Mouse (Mus musculus): ENCODE measurements around the gene Selenow.
A peak's percentile ranks its signal among the peaks of the same experiment; 100 is the strongest.

Gene Selenow

GRCm38 (mm10) chr7:15922220-15922773 lies at the start of gene Selenow:
Gene Selenow, minus strand, starts transcription at chr7:15922402.
- peak; percentile 95 for DNase-seq (ENCODE audit: extremely low spot score, low spot score)

- no peak for DNase-seq (ENCODE audit: extremely low spot score, low spot score)
Measured at GRCm38 (mm10) chr7:15969674-15970073, 47.5 kb upstream of the Selenow start.

GRCm38 (mm10) chr7:15968322-15968721 lies 46.1 kb upstream of the Selenow start:
- no peak for DNase-seq (ENCODE audit: extremely low spot score, low spot score)

- DNase-seq (ENCODE audit: extremely low spot score, low spot score) = peak; percentile 72
Measured at GRCm38 (mm10) chr7:15967312-15967711, 45.1 kb upstream of the Selenow start, which contains the start of gene Ehd2. Gene Ehd2, minus strand, starts transcription at chr7:15967567.

GRCm38 (mm10) chr7:15966489-15966888 lies 44.3 kb upstream of the Selenow start:
- no peak for DNase-seq (ENCODE audit: extremely low spot score, low spot score)

GRCm38 (mm10) chr7:15963798-15964652 lies 41.8 kb upstream of the Selenow start:
- DNase-seq (ENCODE audit: extremely low spot score, low spot score) = no peak

- no peak for DNase-seq (ENCODE audit: extremely low spot score, low spot score)
Measured at GRCm38 (mm10) chr7:15962311-15963288, 40.4 kb upstream of the Selenow start.

- DNase-seq (ENCODE audit: extremely low spot score, low spot score) = no peak
Measured at GRCm38 (mm10) chr7:15961798-15962197, 39.6 kb upstream of the Selenow start.

GRCm38 (mm10) chr7:15961239-15961638 lies 39.0 kb upstream of the Selenow start:
- DNase-seq (ENCODE audit: extremely low spot score, low spot score) = no peak

GRCm38 (mm10) chr7:15960691-15961090 lies 38.5 kb upstream of the Selenow start:
- no peak for DNase-seq (ENCODE audit: extremely low spot score, low spot score)

- no peak for DNase-seq (ENCODE audit: extremely low spot score, low spot score)
Measured at GRCm38 (mm10) chr7:15956143-15956542, 33.9 kb upstream of the Selenow start.

GRCm38 (mm10) chr7:15955509-15955908 lies 33.3 kb upstream of the Selenow start:
- no peak for DNase-seq (ENCODE audit: extremely low spot score, low spot score)

- peak; percentile 44 for DNase-seq (ENCODE audit: extremely low spot score, low spot score)
Measured at GRCm38 (mm10) chr7:15954978-15955443, 32.8 kb upstream of the Selenow start.

- DNase-seq (ENCODE audit: extremely low spot score, low spot score) = no peak
Measured at GRCm38 (mm10) chr7:15954436-15954835, 32.2 kb upstream of the Selenow start.

GRCm38 (mm10) chr7:15953307-15954074 lies 31.3 kb upstream of the Selenow start:
- DNase-seq (ENCODE audit: extremely low spot score, low spot score) = no peak

GRCm38 (mm10) chr7:15952416-15952815 lies 30.2 kb upstream of the Selenow start:
- DNase-seq (ENCODE audit: extremely low spot score, low spot score) = no peak

- DNase-seq (ENCODE audit: extremely low spot score, low spot score) = no peak
Measured at GRCm38 (mm10) chr7:15950008-15950407, 27.8 kb upstream of the Selenow start.

- DNase-seq (ENCODE audit: extremely low spot score, low spot score) = no peak
Measured at GRCm38 (mm10) chr7:15949216-15949790, 27.1 kb upstream of the Selenow start.

- peak; percentile 81 for DNase-seq (ENCODE audit: extremely low spot score, low spot score)
Measured at GRCm38 (mm10) chr7:15948381-15948941, 26.3 kb upstream of the Selenow start.
